Mouse (Mus musculus): ENCODE data around the gene Glod5. TPM values are rescaled to one million over a fixed set of nuclear protein-coding genes. Genes with fewer than 3 reads are reported as not detected.

Gene Glod5
- total RNA-seq (2023): not detected in 2 replicates

DNA sequence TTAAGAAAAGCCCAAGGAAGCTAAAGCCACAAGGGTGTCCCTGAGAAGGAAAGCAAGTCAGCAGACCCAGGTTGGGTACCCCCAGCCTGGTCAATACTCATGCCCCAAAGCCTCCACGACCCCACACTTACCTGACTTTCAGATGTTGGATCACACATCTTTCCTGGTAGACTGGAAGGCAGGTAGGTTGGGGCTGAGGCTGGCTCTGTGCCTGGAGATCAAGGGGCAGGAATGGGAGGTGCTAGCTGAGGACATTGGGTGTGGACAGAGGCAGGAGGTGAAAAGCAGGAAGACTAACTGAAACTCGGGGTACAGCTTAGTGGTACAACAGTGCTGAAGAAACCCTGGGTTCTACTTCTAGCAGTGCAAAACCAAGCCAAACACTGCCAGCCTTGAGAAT, at the start of gene Glod5:
Gene Glod5 (minus strand): TSS at position 207 of the 400 bp plus-strand sequence.

GRCm38 (mm10) chrX:7977892-7978291, 40.4 kb downstream of the Glod5 start, which contains the start of gene Gata1:
TSS of gene Gata1 (minus strand) at chrX:7978071.

Other genes starting within 250 kb of the Glod5 start
- 135 and 164 TPM in 2 replicates for gene Gripap1, start 228.7 kb downstream of the Glod5 start, total RNA-seq (2023)
- gene Kcnd1, start 196.2 kb downstream of the Glod5 start, total RNA-seq (2023): 1.4 and 2.0 TPM in 2 replicates
- gene Otud5, start 177.1 kb downstream of the Glod5 start, total RNA-seq (2023): 129 and 151 TPM in 2 replicates
- gene Pim2, start 140.2 kb downstream of the Glod5 start, total RNA-seq (2023): 2.2 and 4.1 TPM in 2 replicates
- 25.5 and 28.1 TPM in 2 replicates for gene Slc35a2, start 134.5 kb downstream of the Glod5 start, total RNA-seq (2023)
- 34.5 and 34.7 TPM in 2 replicates for gene Pqbp1, start 119.2 kb downstream of the Glod5 start, total RNA-seq (2023)
- gene Timm17b, start 119.1 kb downstream of the Glod5 start, total RNA-seq (2023): 44.3 and 45.8 TPM in 2 replicates
- gene Gm10491, start 110.7 kb downstream of the Glod5 start, total RNA-seq (2023): not detected in 2 replicates
- not detected in 2 replicates for gene Gm10490, start 109.0 kb downstream of the Glod5 start, total RNA-seq (2023)
- gene Pcsk1n, start 98.7 kb downstream of the Glod5 start, total RNA-seq (2023): not detected in 2 replicates
- gene Eras, start 89.9 kb downstream of the Glod5 start, total RNA-seq (2023): not detected in 2 replicates
- gene Hdac6, start 70.6 kb downstream of the Glod5 start, total RNA-seq (2023): 4.9 and 8.8 TPM in 2 replicates
- 0.88 and 1.6 TPM in 2 replicates for gene Gata1, start 40.4 kb downstream of the Glod5 start, total RNA-seq (2023)
- 28.1 and 33.2 TPM in 2 replicates for gene Suv39h1, start 56.3 kb upstream of the Glod5 start, total RNA-seq (2023)
- 136 and 163 TPM in 2 replicates for gene Was, start 72.0 kb upstream of the Glod5 start, total RNA-seq (2023)
- 33.9 and 43.9 TPM in 2 replicates for gene Wdr13, start 114.4 kb upstream of the Glod5 start, total RNA-seq (2023)
- gene Rbm3, start 127.4 kb upstream of the Glod5 start, total RNA-seq (2023): 315 and 338 TPM in 2 replicates
- 11.0 and 12.5 TPM in 2 replicates for gene Tbc1d25, start 157.7 kb upstream of the Glod5 start, total RNA-seq (2023)
- 36.6 and 52.5 TPM in 2 replicates for gene Ebp, start 175.0 kb upstream of the Glod5 start, total RNA-seq (2023)
- gene Porcn, start 188.0 kb upstream of the Glod5 start, total RNA-seq (2023): not detected in 2 replicates
- 10.7 and 14.4 TPM in 2 replicates for gene Ftsj1, start 233.9 kb upstream of the Glod5 start, total RNA-seq (2023)